Mouse (Mus musculus) lung, postnatal 36 days (tissue): ENCODE results near the gene Utf1.

Source experiments
- DNase-seq: peaks from one replicate; pipeline ENCODE4 v3.0.0; 2022; ENCODE audit warnings: mixed read lengths

Gene Utf1

DNA sequence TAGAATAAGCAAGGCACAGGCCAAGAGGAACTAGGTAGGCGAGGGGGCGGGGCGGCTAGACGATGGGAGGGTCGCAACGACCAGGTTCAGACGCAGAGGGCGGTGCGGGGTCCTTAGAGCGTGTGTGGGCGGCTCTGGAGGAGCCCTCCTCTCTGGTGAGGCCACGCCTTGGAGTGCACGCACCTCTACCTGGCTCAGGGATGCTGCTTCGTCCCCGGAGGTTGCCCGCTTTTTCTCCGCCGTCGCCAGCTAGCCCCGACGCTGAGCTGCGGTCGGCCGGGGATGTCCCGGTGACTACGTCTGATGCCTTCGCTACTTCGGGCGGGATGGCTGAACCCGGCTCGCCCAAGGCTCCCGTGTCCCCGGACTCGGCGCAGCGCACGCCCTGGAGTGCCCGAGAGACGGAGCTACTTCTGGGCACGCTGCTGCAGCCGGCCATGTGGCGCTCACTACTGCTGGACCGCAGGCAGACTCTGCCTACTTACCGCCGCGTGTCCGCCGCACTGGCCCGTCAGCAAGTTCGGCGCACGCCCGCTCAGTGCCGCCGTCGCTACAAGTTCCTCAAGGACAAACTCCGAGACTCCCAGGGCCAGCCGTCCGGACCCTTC is at the start of gene Utf1:
Gene Utf1, plus strand, starts transcription at position 116 of the 608 bp plus-strand sequence.
- DNase-seq = peak; percentile 15

DNA sequence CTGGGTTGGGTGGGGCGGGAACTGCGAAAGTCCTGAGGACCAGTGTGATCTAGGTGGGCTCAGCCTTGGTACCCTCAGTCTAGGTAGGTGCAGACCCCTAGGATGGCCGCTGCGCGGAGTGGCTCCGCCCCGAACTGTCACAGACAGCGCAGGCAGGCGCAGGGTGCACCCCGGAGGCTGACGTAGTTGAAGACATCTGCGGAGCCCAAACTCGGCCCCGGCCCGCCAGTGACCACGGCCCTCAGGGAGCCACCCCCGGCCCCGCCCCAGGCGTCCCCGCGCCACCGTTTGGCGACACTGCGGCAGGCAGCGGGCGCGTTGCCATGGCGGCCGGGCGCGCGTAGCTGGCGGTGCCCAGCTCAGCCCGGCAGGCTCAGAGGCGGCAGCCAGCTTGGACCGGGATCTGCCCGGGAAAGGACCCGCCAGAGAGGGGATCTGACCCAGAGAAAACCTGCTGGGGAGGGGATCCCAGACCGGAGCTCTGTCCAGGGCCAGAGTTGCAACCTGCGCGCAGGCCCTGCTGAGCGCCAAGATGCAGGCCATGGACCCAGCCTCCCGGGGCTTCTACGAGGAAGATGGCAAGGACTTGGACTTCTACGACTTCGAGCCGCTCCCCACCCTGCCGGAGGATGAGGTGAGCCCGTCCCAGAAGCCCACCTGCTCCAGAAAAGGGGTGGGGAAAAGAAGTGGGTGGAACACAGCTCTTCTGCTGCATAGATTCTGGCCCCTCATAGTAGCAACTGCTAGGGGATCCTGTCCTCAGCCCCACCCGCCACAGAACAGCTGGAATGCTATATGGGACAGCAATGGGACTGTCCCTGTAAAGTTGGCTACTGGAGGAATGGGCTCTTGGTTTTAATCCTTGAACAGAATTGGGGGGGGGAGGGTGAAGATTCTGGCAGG is 48.7 kb upstream of the Utf1 start, which contains the start of gene Kndc1:
Gene Kndc1, plus strand, starts transcription at position 42 of the 903 bp plus-strand sequence.
- no peak for DNase-seq

DNA sequence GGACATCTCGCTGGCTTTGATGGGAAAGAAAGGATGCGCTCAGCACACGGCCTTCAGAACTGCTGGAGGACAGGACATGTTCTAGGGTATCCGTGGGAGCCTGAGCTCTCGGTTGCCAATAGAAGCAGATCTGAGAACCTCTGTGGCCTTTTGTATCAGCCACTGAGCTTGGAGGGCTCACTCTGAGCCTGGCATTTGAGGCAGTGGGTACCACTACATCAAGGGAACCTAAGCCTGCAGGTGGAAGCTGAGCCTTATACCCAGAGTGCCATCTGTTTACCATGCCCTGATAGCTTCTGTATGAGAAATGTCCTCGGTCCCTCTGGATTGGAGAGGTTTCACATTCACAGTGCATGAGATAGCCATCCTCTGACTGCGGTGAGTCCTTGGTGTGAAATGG is 47.3 kb upstream of the Utf1 start:
- no peak for DNase-seq

DNA sequence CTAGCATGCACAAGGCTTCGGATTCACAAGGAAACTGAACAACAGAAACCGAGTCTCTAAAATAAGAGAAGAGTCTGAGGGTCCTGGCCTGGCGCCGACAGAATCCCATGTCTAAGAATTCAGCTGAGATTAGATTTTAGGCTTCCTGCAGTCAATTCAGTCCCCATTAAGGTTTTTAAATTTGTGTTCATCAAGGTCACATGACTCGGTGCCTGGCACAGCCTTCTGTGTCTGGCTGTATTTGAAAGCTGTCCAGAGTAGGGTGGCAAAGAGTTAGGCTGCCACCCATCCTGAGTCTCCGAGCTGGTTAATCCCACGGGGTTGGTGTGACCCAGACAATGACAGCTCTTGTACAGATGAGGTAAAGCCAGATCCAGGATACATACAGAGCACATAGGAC is 46.8 kb upstream of the Utf1 start:
- no peak for DNase-seq

DNA sequence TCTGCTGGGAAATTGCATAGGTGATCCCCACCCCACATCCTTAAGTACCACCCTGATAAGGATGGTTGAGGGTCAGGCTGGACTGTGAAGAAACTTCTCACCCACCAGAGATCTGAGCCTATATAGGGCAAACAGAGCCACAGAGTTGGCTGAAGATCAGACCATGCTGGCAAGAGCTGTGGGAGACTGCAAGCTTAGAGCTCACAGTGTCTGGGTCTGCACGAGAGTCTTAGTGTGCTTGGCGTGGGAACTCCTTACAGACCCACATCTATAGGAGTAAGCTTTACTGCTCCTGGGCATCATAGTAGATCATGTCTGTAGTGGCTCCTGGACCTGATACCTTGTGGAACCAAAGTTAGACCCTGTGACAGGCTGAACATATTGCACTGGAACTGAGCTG is 45.0 kb upstream of the Utf1 start:
- no peak for DNase-seq

DNA sequence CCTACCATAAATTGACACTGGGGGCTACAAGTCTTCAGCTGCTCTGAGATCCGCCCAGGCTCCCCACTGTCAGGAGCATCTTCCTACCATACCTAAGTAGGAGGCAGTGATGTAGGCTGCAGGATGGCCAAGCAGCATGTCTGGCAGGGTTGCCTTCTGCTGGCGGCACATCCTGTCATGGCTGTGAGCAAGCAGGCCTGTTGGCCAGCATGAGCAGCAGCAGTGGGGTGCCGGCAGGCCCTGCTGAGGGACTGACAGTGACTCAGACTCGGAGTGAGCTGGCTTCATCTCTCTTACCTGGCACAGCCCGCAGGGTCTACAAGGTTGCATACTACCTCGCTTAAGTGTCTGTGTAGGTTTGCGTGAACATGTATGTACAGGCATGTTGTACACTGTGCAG is 44.1 kb upstream of the Utf1 start:
- DNase-seq = no peak

DNA sequence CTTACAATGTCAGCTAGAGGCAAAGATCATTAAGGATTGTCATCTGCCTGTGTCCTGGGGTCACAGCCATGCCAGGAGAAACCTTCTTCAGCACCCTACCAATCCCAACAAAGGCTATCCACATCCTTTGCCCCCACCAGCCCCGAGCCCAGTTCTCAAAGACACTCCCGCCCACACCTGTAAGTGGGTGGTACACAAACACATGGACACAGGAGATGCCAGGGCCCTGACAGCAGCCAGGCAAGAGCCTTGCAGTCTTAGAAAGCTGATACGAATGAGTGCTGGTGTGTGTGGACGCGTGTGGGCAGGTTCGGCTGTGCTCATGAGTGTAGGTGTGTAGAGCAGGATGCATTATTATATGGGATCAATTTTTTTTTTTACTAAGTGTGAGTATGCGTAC is 43.1 kb upstream of the Utf1 start:
- DNase-seq = no peak

DNA sequence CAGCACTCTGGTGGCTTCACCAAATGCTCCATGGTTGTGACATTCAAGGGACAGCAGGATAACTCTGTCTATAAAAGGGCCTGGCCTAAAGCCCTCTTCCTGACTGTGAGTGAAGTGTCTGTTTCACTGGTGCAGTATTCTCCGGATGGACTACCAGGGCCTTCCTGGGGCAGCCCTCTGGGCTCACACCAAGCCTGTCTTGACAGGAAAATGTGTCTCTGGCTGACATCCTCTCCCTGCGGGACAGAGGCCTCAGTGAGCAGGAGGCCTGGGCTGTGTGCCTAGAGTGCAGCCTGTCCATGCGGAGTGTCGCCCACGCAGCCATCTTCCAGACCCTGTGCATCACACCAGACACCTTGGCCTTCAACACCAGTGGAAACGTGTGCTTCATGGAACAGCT is 42.7 kb upstream of the Utf1 start:
- DNase-seq = no peak

DNA sequence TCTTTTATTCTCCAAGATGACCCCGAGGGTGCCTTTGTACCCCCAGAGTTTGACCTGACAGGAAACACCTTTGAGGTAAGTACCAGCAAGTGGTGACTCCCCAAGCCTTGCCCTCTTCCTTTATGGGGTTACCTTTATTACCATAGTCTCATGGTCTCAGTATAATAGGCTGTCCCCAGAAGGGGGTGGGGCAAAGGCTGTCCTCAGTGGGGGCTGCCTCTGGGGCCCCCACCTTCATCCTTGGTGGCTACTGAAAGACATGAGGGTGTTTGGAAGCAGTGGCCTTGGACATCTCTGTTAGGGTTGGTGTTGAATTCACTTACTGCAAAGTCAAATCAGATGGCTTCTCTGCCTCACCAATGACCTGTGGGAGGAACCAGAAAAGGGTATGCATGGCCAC is 41.6 kb upstream of the Utf1 start:
- DNase-seq = no peak

DNA sequence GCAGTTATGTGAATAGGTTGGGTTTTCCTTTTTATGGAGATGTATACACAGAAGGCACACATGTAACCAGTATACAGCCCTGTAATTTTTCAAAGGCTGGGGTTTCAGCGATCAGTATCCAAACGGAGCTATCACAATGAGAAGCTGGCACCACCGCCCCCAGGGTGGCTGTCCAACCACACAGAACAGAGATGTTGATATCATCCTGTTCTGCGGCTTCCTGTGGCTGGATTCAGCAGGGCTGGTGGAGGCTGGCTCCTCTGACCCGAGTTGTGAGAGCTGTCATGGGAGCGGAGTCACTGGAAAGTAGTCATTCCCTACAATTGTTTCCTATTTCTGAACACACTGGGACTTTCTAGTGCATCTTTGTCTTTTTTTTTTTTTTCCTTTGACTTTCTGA is 38.3 kb upstream of the Utf1 start:
- DNase-seq = no peak

DNA sequence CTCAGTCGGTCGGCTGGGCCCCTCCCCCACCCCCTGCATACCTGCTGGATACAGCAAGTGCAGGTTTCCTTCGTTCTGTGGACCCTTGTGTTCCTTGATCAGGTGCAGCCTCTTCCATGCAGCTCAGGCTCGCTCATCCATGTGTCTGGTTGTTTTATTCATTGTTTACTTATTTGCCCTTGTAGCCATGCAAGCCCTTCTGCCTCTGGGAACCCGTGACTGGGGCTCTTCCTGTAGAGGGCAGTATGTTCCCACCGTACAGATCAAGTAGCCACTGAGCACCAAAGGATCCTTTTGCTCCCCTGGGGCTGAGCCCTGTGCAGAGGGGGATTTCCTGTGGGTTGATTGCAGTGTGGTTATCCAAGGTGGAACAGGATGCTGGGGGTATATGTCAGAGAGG is 37.9 kb upstream of the Utf1 start:
- DNase-seq = peak; percentile 46

DNA sequence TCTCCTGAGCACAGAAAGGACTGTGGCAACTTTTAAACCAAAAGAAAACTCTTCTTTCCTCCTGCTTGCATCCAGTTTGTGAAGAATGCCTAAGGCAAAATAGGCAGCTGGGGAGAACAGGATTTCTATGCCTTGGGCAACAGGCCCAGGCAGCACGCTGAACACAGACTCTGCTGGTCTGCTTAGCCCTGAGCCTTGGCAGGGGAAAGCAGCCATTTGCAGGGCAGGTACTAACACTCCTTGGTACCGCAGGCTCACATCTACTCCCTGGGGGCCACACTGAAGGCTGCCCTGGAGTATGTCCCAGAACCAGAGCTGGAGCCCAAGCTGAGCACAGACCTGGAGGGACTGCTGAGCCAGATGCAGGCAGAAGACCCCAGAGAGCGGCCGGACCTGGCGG is 35.4 kb upstream of the Utf1 start:
- DNase-seq = no peak

DNA sequence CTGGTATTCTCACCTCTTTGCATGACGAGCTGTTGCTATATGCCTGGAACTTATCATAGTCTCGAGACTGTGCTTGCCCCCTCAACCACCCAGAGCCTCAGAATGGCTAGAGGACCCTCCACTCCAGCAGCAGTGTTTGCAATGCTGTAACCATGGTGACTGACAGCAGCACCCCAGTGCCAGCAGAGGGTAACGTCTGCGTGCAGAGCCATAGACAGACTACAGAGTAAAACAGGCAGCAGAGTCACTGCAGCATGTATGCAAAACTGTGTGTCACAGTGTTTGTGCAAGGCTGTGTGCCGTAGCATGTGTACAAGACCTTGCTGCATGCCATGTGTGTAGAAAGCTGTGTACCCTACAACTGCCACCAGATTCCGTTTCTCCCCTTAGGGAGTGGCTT is 34.1 kb upstream of the Utf1 start:
- no peak for DNase-seq

DNA sequence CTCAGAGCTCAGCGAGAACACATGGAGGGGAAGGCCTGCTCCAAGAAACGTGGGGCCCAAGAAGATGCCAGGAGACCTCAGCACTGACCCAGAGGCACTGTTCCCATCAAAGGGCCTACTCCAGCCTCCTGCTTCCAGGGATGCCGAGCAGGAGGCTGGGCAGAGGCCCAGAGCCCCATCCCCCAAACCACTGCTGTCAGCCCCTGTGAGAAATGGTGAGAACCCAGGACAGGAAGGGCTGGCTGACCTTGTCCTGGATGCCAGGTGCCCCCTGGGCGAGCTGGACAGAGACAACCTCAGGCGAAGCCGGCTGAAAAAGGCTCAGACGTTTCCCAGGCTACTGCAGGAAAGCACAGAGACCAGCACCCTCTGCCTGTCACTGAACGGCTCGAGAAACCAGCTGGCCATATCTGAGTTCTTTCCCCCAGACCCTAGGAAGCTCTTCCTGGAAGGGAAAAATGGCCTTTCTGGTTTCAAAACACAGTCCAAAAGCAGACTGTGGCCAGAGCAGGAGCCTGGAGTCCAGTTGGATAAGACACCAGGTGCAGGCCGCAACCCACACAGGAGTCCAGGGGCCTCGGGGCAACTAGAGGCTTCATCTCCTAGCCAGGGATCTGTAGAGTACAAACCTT is 33.3 kb upstream of the Utf1 start:
- no peak for DNase-seq

DNA sequence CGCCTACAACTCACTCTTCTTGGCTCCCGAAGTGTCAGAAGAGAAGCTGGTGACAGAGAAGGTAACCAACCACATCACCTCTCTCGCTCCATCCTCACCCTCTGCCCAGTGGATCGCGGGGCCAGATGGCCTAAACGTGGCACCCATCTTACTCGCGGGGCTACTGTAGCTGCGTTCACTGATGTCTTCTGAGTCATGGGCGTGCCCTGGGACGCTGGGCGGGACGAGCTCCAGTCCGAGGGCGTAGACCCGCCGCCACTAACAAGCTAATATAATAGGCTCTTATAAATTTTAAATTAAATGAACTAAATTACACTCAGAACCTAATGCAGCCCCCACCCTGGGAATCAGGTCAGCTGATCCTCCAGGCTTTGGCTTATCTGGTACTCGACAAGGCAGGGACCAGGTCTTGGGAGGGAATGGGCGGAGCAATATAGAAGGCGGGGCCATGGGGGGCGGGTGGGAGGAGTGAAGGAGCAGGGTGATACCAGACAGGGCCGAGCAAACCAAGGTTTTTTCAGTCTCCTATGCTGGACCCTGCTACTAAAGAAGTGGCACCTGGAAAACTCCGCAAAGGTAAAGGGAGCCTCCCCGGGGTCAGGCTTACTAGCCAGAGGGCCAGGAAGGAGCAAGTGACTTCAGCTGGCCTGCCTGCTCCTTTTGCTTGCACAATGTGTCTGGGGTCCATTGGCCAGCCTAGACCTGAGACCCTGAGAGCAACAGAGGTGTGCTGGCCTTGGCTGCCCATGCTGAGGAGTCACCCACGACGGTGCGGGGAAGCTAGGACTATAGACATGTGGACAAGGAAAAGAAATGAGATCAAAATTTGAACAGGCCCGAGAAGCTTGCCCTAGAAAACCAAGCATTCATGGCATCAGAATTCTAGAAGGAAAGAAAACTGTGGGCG is 29.2 kb upstream of the Utf1 start:
- no peak for DNase-seq

DNA sequence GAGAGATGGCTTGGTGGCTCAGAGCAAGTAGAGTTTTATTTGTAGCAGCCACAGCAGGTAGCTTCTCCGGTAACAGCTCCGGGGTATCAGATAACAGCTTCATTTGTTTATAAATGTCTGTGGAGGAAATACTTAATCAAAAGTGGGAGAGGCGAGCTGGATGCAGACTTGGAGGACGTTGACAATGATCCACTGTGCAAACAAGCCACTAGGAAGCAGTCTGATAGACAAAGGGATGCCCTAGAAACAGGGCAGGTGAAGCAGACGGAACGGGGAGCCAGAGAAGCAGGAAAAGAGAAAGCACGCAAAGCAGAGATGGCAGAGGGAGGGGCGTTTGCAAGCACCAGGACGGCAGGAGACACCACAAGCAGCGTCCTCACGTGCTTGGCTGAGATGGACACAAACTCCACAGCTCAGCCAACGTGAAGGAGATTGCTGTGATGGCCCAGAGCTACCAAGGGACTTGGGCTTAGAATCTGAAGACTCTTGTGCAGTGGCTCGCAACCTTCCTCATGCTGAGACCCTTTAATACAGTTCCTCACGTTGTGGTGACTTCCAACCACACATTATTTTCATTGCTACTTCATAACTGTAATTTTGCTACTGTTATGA is 27.8 kb upstream of the Utf1 start:
- DNase-seq = no peak

DNA sequence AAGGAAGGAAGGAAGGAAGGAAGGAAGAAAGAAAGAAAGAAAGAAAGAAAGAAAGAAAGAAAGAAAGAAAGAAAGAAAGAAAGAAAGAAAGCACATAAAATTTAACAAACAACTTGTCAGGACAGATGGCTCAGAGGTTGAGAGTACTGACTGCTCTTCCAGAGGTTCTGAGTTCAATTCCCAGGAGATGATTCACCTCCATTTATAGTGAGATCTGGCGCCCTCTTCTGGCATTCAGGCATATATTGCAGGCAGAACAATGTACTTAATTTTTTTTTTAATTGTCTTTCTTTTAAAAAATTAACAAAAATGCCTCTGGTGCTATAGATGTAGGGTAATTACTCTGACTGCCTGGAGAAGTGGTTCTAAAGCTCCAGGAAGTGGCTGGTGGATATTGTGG is 27.2 kb upstream of the Utf1 start:
- no peak for DNase-seq

DNA sequence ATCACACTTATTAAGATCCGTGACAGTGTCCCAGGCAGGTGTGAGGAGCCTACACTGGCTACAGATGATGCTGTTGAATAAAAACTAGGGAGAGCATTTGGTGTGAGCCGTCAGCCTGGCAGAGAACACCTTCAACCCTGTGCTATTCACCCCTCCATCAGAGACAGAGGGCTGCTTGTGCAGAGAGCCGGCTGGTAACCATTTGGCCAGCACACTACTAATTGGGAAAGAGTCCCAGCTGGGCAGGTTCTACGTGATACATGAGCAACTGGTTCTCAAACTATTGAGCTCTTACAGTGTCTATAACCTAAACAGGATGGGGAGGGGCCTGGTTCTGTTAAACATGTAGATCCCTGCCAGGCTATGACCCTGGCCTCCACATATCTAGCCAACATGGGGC is 25.3 kb upstream of the Utf1 start:
- DNase-seq = no peak

DNA sequence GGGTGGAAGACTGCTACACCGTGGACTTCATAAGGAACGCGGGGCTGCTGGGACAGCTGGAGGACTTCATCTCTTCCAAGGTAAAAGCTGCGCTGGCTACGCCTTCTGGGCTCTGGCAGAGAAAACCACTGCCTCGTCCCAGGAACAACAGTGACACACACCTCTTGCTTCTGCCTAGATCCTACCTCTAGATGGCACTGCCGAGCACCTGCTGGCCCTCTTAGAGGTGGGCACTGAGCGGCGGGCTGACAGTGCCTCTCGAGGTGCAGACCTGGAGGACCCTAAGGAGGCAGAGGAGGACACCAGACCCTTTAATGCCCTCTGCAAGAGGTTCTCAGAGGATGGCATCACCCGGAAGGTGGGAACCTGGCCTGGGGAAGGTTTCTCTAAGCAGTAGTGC is 12.9 kb upstream of the Utf1 start:
- peak; percentile 33 for DNase-seq

DNA sequence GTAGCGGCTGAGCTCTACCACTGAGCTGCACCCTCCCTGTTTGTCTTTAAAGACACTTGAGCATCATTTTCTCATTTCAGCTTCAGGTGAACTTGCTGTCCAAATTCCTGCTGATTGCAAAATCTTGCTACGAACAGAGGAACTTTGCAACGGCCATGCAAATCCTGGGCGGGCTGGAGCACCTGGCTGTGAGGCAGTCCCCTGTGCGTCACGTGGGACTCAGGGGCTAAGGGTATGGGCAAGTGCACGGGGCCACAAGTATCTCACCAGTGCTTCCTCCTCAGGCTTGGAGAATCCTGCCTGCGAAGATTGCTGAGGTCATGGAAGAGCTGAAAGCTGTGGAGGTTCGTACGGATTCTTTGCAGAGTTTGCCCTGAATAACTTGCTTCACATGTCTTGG is 6.9 kb upstream of the Utf1 start:
- no peak for DNase-seq

DNA sequence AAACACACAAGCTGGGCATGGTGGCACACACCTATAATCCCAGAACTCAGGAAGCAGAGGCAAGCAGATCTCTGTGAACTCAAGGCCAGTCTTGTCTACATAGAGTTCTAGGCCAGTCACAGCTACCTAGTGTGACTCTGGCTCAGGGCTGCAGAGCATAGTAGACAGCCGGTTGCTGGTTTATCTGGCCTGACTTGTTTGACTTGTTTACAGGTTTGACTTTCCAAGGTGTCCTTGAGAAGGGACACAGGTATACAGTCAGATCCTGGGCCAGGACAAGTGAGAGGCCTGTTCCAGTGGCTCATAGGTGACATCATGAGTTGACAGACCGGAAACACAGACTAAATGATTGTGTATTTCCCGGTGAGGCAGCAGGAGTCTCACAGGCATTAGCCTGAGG is 6.5 kb upstream of the Utf1 start:
- DNase-seq = no peak

DNA sequence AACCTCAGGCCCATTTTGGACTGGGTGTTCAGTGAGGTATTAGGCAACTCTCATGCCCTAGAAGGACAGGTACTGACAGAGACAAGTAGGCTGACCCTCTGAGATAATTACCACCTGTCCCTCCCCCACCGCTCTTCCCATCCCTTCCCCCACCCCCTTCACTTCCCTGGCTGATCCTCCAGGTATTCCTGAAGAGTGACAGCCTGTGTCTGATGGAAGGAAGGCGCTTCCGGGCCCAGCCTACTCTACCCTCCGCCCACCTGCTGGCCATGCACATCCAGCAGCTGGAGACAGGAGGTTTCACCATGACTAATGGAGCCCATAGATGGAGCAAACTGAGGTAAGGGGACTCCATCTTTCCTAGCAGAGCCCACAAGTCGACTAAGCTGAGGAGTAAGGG is 5.8 kb upstream of the Utf1 start:
- no peak for DNase-seq
